Mouse (Mus musculus) ES-E14 (cell line): ENCODE measurements around the gene Gm10337.

Source experiments
- HCFC1 ChIP-seq: IDR thresholded peaks from 2 replicates; pipeline ENCODE4 v1.6.1; 2012; ENCODE audit warnings: low read length, inconsistent platforms, borderline replicate concordance; ENCODE audit not compliant: insufficient read depth
- ZNF384 ChIP-seq: IDR thresholded peaks from 2 replicates; pipeline ENCODE4 v1.6.1; 2012; ENCODE audit warnings: low read depth, low read length, inconsistent platforms

- no peak for TF ChIP-seq ZNF384
- no peak for TF ChIP-seq HCFC1
Measured at GRCm38 (mm10) chr15:102458050-102458736, 45.3 kb upstream of the Gm10337 start.
